In genomic region chr12:39761946-39762345, GRCm38 (mm10) we compare ENCODE assay signal across 28 mouse cellular contexts.
DNase-seq lines count a peak whose midpoint lies in the region; ATAC-seq and TF ChIP-seq lines count a peak whose summit lies in the region.
"Had no signal": no experiment of that assay in that cellular context is flagged by ENCODE, and none has a peak within 500 bp of the region (broad histone marks: within the 10 kb centered on the region; RNA-seq: fewer than 3 reads in every experiment).

No protein-coding gene starts in this region.

- H3K36me3 ChIP-seq in C2C12 (ENCODE audit: control insufficient read depth, insufficient read depth) = no peaks in the 10 kb centered on the region
- no peaks in the 10 kb centered on the region for H3K36me3 ChIP-seq in forebrain, embryonic 16.5 days (ENCODE audit: control insufficient read depth, insufficient read depth)
- no peaks in the 10 kb centered on the region for H3K36me3 ChIP-seq in hindbrain, embryonic 11.5 days (ENCODE audit: control insufficient read depth, insufficient read depth, low read length)
- H3K36me3 ChIP-seq: forebrain, embryonic 10.5 days; G1E; heart, embryonic 10.5 days; heart, embryonic 13.5 days; hindbrain, embryonic 12.5 days; hindbrain, embryonic 15.5 days had no signal

- DNase-seq in 3134 (ENCODE audit: extremely low read depth, insufficient read length, low spot score) (peak; percentile 36), NIH3T3 (ENCODE audit: low read depth) (peak; percentile 50)
- no peak for DNase-seq in ovary, postnatal 10 days (ENCODE audit: low spot score)
- no peak for DNase-seq in hindbrain, embryonic 11.5 days (ENCODE audit: low spot score)
- DNase-seq: adrenal gland, adult 8-10 months; adrenal gland, postnatal 25 days; cerebellum, adult 18-20 months; cerebellum, adult 9-10 months; cerebellum, postnatal 14 days; gastrocnemius, postnatal 10 days; gastrocnemius, postnatal 36 days; heart, adult 2 months; heart, postnatal 14 days; heart, postnatal 4 days had no signal

- TF ChIP-seq CTCF in C2C12 (IDR thresholded peaks at IDR 0.05; ENCODE audit: control insufficient read depth, insufficient read depth, insufficient read length) = no peak
- TF ChIP-seq CTCF in embryonic fibroblast, embryonic 13.5 days (IDR thresholded peaks at IDR 0.05; ENCODE audit: borderline replicate concordance, insufficient read depth, low read length) = no peak

- H3K4me3 ChIP-seq in C2C12 (ENCODE audit: insufficient read depth, poor library complexity, severe bottlenecking) = no peak overlapping the region
- no peak overlapping the region for H3K4me3 ChIP-seq in embryonic fibroblast, embryonic 13.5 days (ENCODE audit: insufficient read depth, low read length)
- H3K4me3 ChIP-seq in forebrain, embryonic 16.5 days (replicated peaks; ENCODE audit: low read length) = no peak overlapping the region
- H3K4me3 ChIP-seq in hindbrain, embryonic 11.5 days (ENCODE audit: low read depth, low read length) = no peak overlapping the region
- H3K4me3 ChIP-seq: erythroblast, embryonic 14.5 days; forebrain, embryonic 10.5 days; heart, adult 2 months; heart, embryonic 10.5 days; heart, embryonic 13.5 days; hindbrain, embryonic 12.5 days; hindbrain, embryonic 15.5 days had no signal

- no peak overlapping the region for H3K4me2 ChIP-seq in forebrain, embryonic 16.5 days (ENCODE audit: low read length)
- no peak overlapping the region for H3K4me2 ChIP-seq in hindbrain, embryonic 11.5 days (replicated peaks; ENCODE audit: low read depth, low read length)
- H3K4me2 ChIP-seq: heart, embryonic 13.5 days; hindbrain, embryonic 12.5 days; hindbrain, embryonic 15.5 days had no signal

- no peak for ATAC-seq in forebrain, embryonic 16.5 days
- no peak for ATAC-seq in monocyte, adult 5-6 weeks (replicated peaks; ENCODE audit: insufficient number of reproducible peaks, low FRiP score, low TSS enrichment, poor library complexity, severe bottlenecking)
- no peak for ATAC-seq in hindbrain, embryonic 11.5 days (ENCODE audit: low FRiP score)
- ATAC-seq: forebrain, embryonic 14.5 days; intestine, postnatal 0 days had no signal

- H3K9me3 ChIP-seq in forebrain, embryonic 16.5 days (ENCODE audit: control insufficient read depth, low read length) = no peaks in the 10 kb centered on the region
- no peaks in the 10 kb centered on the region for H3K9me3 ChIP-seq in hindbrain, embryonic 11.5 days (ENCODE audit: control insufficient read depth, low read length)
- H3K9me3 ChIP-seq: forebrain, embryonic 10.5 days; G1E; heart, embryonic 10.5 days; heart, embryonic 13.5 days; hindbrain, embryonic 12.5 days; hindbrain, embryonic 15.5 days had no signal

- H3K79me2 ChIP-seq in C2C12 (ENCODE audit: control insufficient read depth, insufficient read depth) = no peaks in the 10 kb centered on the region

- no peaks in the 10 kb centered on the region for H3K79me3 ChIP-seq in C2C12 (ENCODE audit: low read depth)

- H3K9ac ChIP-seq in forebrain, embryonic 16.5 days (replicated peaks; ENCODE audit: low read depth, low read length) = no peak overlapping the region
- H3K9ac ChIP-seq in hindbrain, embryonic 11.5 days (ENCODE audit: low read depth, low read length) = no peak overlapping the region
- H3K9ac ChIP-seq: heart, embryonic 13.5 days; hindbrain, embryonic 12.5 days; hindbrain, embryonic 15.5 days had no signal

- H3K27ac ChIP-seq in embryonic fibroblast, embryonic 13.5 days (ENCODE audit: insufficient read depth, low read length) = peak overlapping the region; percentile 93
- no peak overlapping the region for H3K27ac ChIP-seq in forebrain, embryonic 16.5 days (ENCODE audit: low read length)
- H3K27ac ChIP-seq in hindbrain, embryonic 11.5 days (ENCODE audit: low read depth, low read length) = no peak overlapping the region
- H3K27ac ChIP-seq: forebrain, embryonic 10.5 days; heart, adult 2 months; heart, embryonic 10.5 days; heart, embryonic 13.5 days; hindbrain, embryonic 12.5 days; hindbrain, embryonic 15.5 days had no signal

- peaks cover 10% of the 10 kb centered on the region for H3K4me1 ChIP-seq in embryonic fibroblast, embryonic 13.5 days (ENCODE audit: control insufficient read depth, insufficient read depth, low read length)
- no peaks in the 10 kb centered on the region for H3K4me1 ChIP-seq in forebrain, embryonic 16.5 days (replicated peaks; ENCODE audit: control insufficient read depth, insufficient read depth, low read length)
- H3K4me1 ChIP-seq in hindbrain, embryonic 11.5 days (replicated peaks; ENCODE audit: control insufficient read depth, insufficient read depth, low read length) = no peaks in the 10 kb centered on the region
- H3K4me1 ChIP-seq: forebrain, embryonic 10.5 days; heart, embryonic 13.5 days; hindbrain, embryonic 12.5 days; hindbrain, embryonic 15.5 days had no signal

- TF ChIP-seq POLR2A in embryonic fibroblast, embryonic 13.5 days (IDR thresholded peaks at IDR 0.05; ENCODE audit: low read depth, low read length) = no peak

- 87% methylated on average over 5 of the region's 5 CpGs for WGBS in forebrain, embryonic 16.5 days
- 74% methylated on average over 5 of the region's 5 CpGs for WGBS in hindbrain, embryonic 11.5 days

- no peaks in the 10 kb centered on the region for H3K27me3 ChIP-seq in C2C12 (ENCODE audit: control insufficient read depth, insufficient read depth, insufficient read length)
- no peaks in the 10 kb centered on the region for H3K27me3 ChIP-seq in forebrain, embryonic 16.5 days (replicated peaks; ENCODE audit: control insufficient read depth, insufficient read depth, low read length)
- H3K27me3 ChIP-seq in hindbrain, embryonic 11.5 days (ENCODE audit: control insufficient read depth, insufficient read depth, low read length) = no peaks in the 10 kb centered on the region
- H3K27me3 ChIP-seq: CH12.LX; heart, embryonic 13.5 days; hindbrain, embryonic 12.5 days; hindbrain, embryonic 15.5 days had no signal

- H3ac ChIP-seq in C2C12 (ENCODE audit: control insufficient read depth, insufficient read length, low read depth) = no peak overlapping the region

TF ChIP-seq in C2C12, 6 proteins besides CTCF, POLR2A, EP300 and RAD21:
- TF ChIP-seq MYOG (IDR thresholded peaks at IDR 0.05; ENCODE audit: control insufficient read depth, extremely low read depth, insufficient read length) (no peak), FOSL1 (IDR thresholded peaks at IDR 0.05; ENCODE audit: insufficient read depth, low read length, poor library complexity, severe bottlenecking) (peak; percentile 72)
TF ChIP-seq in C2C12: peak in this region for 1.

Comparison
In these comparisons a context has a peak if more than half of its experiments do, and no peak if none do; other contexts are left out.
1. DNase-seq: peak in 3134 (single experiment) and NIH3T3 (single experiment); none in ovary, postnatal 10 days (single experiment) and hindbrain, embryonic 11.5 days (single experiment).